Mouse (Mus musculus): Measurements from ENCODE around the gene AL732309.1. TPM values are rescaled to one million over a fixed set of nuclear protein-coding genes. Genes with fewer than 3 reads are reported as not detected.

The AL732309.1 gene
- total RNA-seq, 2 experiments from 2014 or later: 3.2 to 5.0 TPM

- no peak for ATAC-seq (replicated peaks; ENCODE audit: poor library complexity)
Measured at GRCm38 (mm10) chr2:25221331-25221772, 25.3 kb downstream of the AL732309.1 start.

GRCm38 (mm10) chr2:25218445-25218844, 28.2 kb downstream of the AL732309.1 start, which contains the start of gene Fam166a:
TSS of gene Fam166a (plus strand) at chr2:25218745.
- ATAC-seq (replicated peaks; ENCODE audit: poor library complexity): no peak

GRCm38 (mm10) chr2:25217666-25218065, 29.0 kb downstream of the AL732309.1 start:
- ATAC-seq (replicated peaks; ENCODE audit: poor library complexity): no peak

- no peak for ATAC-seq (replicated peaks; ENCODE audit: poor library complexity)
Measured at GRCm38 (mm10) chr2:25214444-25214843, 32.2 kb downstream of the AL732309.1 start, which contains the start of gene Stpg3. TSS of gene Stpg3 (minus strand) at chr2:25214637.

GRCm38 (mm10) chr2:25213266-25213865, 33.3 kb downstream of the AL732309.1 start:
- ATAC-seq (replicated peaks; ENCODE audit: poor library complexity): no peak

GRCm38 (mm10) chr2:25211121-25211670, 35.5 kb downstream of the AL732309.1 start, which contains the start of gene Nelfb:
TSS of gene Nelfb (minus strand) at chr2:25211489.
- ATAC-seq (replicated peaks; ENCODE audit: poor library complexity): peak; percentile 98

- ATAC-seq (replicated peaks; ENCODE audit: poor library complexity): peak; percentile 10; the same call in 1 of the 2 replicates
Measured at GRCm38 (mm10) chr2:25210686-25211085, 36.0 kb downstream of the AL732309.1 start.

GRCm38 (mm10) chr2:25207593-25207992, 39.1 kb downstream of the AL732309.1 start:
- no peak for ATAC-seq (replicated peaks; ENCODE audit: poor library complexity)

- peak; percentile 96 for ATAC-seq (replicated peaks; ENCODE audit: poor library complexity)
Measured at GRCm38 (mm10) chr2:25203631-25204214, 42.9 kb downstream of the AL732309.1 start.

- no peak for ATAC-seq (replicated peaks; ENCODE audit: poor library complexity)
Measured at GRCm38 (mm10) chr2:25200631-25201030, 46.0 kb downstream of the AL732309.1 start.

GRCm38 (mm10) chr2:25197946-25198345, 48.7 kb downstream of the AL732309.1 start:
- ATAC-seq (replicated peaks; ENCODE audit: poor library complexity): no peak

GRCm38 (mm10) chr2:25197191-25197590, 49.5 kb downstream of the AL732309.1 start:
- no peak for ATAC-seq (replicated peaks; ENCODE audit: poor library complexity)

- peak; percentile 61 for ATAC-seq (replicated peaks; ENCODE audit: poor library complexity)
Measured at GRCm38 (mm10) chr2:25196172-25196954, 50.3 kb downstream of the AL732309.1 start, which contains the start of gene Tor4a. TSS of gene Tor4a (minus strand) at chr2:25196886.

- peak; percentile 26 for ATAC-seq (replicated peaks; ENCODE audit: poor library complexity)
Measured at GRCm38 (mm10) chr2:25195211-25196156, 51.2 kb downstream of the AL732309.1 start.

Other genes with a start within 250 kb of the AL732309.1 start
Only the 30 nearest of the 32 such genes appear.
- 4.0 and 7.8 TPM in 2 replicates for gene Nsmf, start 192.5 kb downstream of the AL732309.1 start, total RNA-seq (2015)
- 3.7 and 5.7 TPM in 2 replicates for gene Nsmf, start 192.5 kb downstream of the AL732309.1 start, total RNA-seq (2017)
- not detected in 2 replicates for gene Entpd8, start 166.6 kb downstream of the AL732309.1 start, total RNA-seq (2015)
- gene Entpd8, start 166.6 kb downstream of the AL732309.1 start, total RNA-seq (2017): not detected in 2 replicates
- not detected in 2 replicates for gene Noxa1, start 151.7 kb downstream of the AL732309.1 start, total RNA-seq (2015)
- gene Noxa1, start 151.7 kb downstream of the AL732309.1 start, total RNA-seq (2017): not detected in 2 replicates
- 0.42 and 0.51 TPM in 2 replicates for gene Nrarp, start 66.1 kb downstream of the AL732309.1 start, total RNA-seq (2015)
- gene Nrarp, start 66.1 kb downstream of the AL732309.1 start, total RNA-seq (2017): 0.78 and 1.3 TPM in 2 replicates
- 11.4 and 12.5 TPM in 2 replicates for gene Tor4a, start 50.0 kb downstream of the AL732309.1 start, total RNA-seq (2015)
- 16.1 and 17.6 TPM in 2 replicates for gene Tor4a, start 50.0 kb downstream of the AL732309.1 start, total RNA-seq (2017)
- gene Nelfb, start 35.4 kb downstream of the AL732309.1 start, total RNA-seq (2015): 23.7 and 28.9 TPM in 2 replicates
- 35.8 and 38.7 TPM in 2 replicates for gene Nelfb, start 35.4 kb downstream of the AL732309.1 start, total RNA-seq (2017)
- 0.30 TPM in 1 of 2 replicates, not detected in the other for gene Stpg3, start 32.2 kb downstream of the AL732309.1 start, total RNA-seq (2015)
- gene Stpg3, start 32.2 kb downstream of the AL732309.1 start, total RNA-seq (2017): 0.54 TPM in 1 of 2 replicates, not detected in the other
- gene Fam166a, start 28.1 kb downstream of the AL732309.1 start, total RNA-seq (2015): not detected in 2 replicates
- not detected in 2 replicates for gene Fam166a, start 28.1 kb downstream of the AL732309.1 start, total RNA-seq (2017)
- 435 and 440 TPM in 2 replicates for gene Tubb4b, start 22.2 kb downstream of the AL732309.1 start, total RNA-seq (2015)
- gene Tubb4b, start 22.2 kb downstream of the AL732309.1 start, total RNA-seq (2017): 571 and 580 TPM in 2 replicates
- gene Slc34a3, start 12.5 kb downstream of the AL732309.1 start, total RNA-seq (2015): not detected in 2 replicates
- not detected in 2 replicates for gene Slc34a3, start 12.5 kb downstream of the AL732309.1 start, total RNA-seq (2017)
- not detected in 2 replicates for gene Rnf224, start 10.1 kb downstream of the AL732309.1 start, total RNA-seq (2015)
- 0.25 TPM in 1 of 2 replicates, not detected in the other for gene Rnf224, start 10.1 kb downstream of the AL732309.1 start, total RNA-seq (2017)
- gene Rnf208, start 4.6 kb downstream of the AL732309.1 start, total RNA-seq (2015): 0.69 TPM in 1 of 2 replicates, not detected in the other
- 0.29 TPM in 1 of 2 replicates, not detected in the other for gene Rnf208, start 4.6 kb downstream of the AL732309.1 start, total RNA-seq (2017)
- not detected in 2 replicates for gene Cysrt1, start 4.4 kb downstream of the AL732309.1 start, total RNA-seq (2015)
- gene Cysrt1, start 4.4 kb downstream of the AL732309.1 start, total RNA-seq (2017): not detected in 2 replicates
- gene Tmem203, start 8.6 kb upstream of the AL732309.1 start, total RNA-seq (2015): 11.4 and 12.8 TPM in 2 replicates
- gene Tmem203, start 8.6 kb upstream of the AL732309.1 start, total RNA-seq (2017): 9.6 and 9.8 TPM in 2 replicates
- gene Tprn, start 15.8 kb upstream of the AL732309.1 start, total RNA-seq (2015): 7.9 and 13.3 TPM in 2 replicates
- gene Tprn, start 15.8 kb upstream of the AL732309.1 start, total RNA-seq (2017): 7.6 and 9.2 TPM in 2 replicates
- gene Ssna1, start 25.6 kb upstream of the AL732309.1 start, total RNA-seq (2015): 136 and 148 TPM in 2 replicates
- gene Ssna1, start 25.6 kb upstream of the AL732309.1 start, total RNA-seq (2017): 71.3 and 92.7 TPM in 2 replicates
- 28.3 and 34.4 TPM in 2 replicates for gene Anapc2, start 25.6 kb upstream of the AL732309.1 start, total RNA-seq (2015)
- gene Anapc2, start 25.6 kb upstream of the AL732309.1 start, total RNA-seq (2017): 36.5 and 42.4 TPM in 2 replicates
- not detected in 2 replicates for gene Tmem210, start 41.3 kb upstream of the AL732309.1 start, total RNA-seq (2015)
- not detected in 2 replicates for gene Tmem210, start 41.3 kb upstream of the AL732309.1 start, total RNA-seq (2017)
- not detected in 2 replicates for gene Lrrc26, start 43.1 kb upstream of the AL732309.1 start, total RNA-seq (2015)
- not detected in 2 replicates for gene Lrrc26, start 43.1 kb upstream of the AL732309.1 start, total RNA-seq (2017)
- gene Grin1, start 72.3 kb upstream of the AL732309.1 start, total RNA-seq (2015): not detected in 2 replicates
- not detected in 2 replicates for gene Grin1, start 72.3 kb upstream of the AL732309.1 start, total RNA-seq (2017)
- gene Man1b1, start 85.5 kb upstream of the AL732309.1 start, total RNA-seq (2015): 19.1 and 23.4 TPM in 2 replicates
- gene Man1b1, start 85.5 kb upstream of the AL732309.1 start, total RNA-seq (2017): 42.5 and 52.1 TPM in 2 replicates
- gene Dpp7, start 109.5 kb upstream of the AL732309.1 start, total RNA-seq (2015): 15.8 and 16.3 TPM in 2 replicates
- 19.1 and 32.9 TPM in 2 replicates for gene Dpp7, start 109.5 kb upstream of the AL732309.1 start, total RNA-seq (2017)
- gene Uap1l1, start 118.8 kb upstream of the AL732309.1 start, total RNA-seq (2015): 42.2 and 60.4 TPM in 2 replicates
- gene Uap1l1, start 118.8 kb upstream of the AL732309.1 start, total RNA-seq (2017): 13.6 and 14.5 TPM in 2 replicates
- 6.0 and 10.8 TPM in 2 replicates for gene Sapcd2, start 125.5 kb upstream of the AL732309.1 start, total RNA-seq (2015)
- gene Sapcd2, start 125.5 kb upstream of the AL732309.1 start, total RNA-seq (2017): 5.8 and 6.7 TPM in 2 replicates
- gene Entpd2, start 149.0 kb upstream of the AL732309.1 start, total RNA-seq (2015): not detected in 2 replicates
- not detected in 2 replicates for gene Entpd2, start 149.0 kb upstream of the AL732309.1 start, total RNA-seq (2017)
- gene Npdc1, start 152.5 kb upstream of the AL732309.1 start, total RNA-seq (2015): 1.5 TPM in 1 of 2 replicates, not detected in the other
- gene Npdc1, start 152.5 kb upstream of the AL732309.1 start, total RNA-seq (2017): 0.27 TPM in 1 of 2 replicates, not detected in the other
- gene Fut7, start 176.4 kb upstream of the AL732309.1 start, total RNA-seq (2015): 11.1 and 12.5 TPM in 2 replicates
- 21.4 and 24.2 TPM in 2 replicates for gene Fut7, start 176.4 kb upstream of the AL732309.1 start, total RNA-seq (2017)
- gene Abca2, start 181.8 kb upstream of the AL732309.1 start, total RNA-seq (2015): 66.7 and 70.5 TPM in 2 replicates
- 26.9 and 29.5 TPM in 2 replicates for gene Abca2, start 181.8 kb upstream of the AL732309.1 start, total RNA-seq (2017)
- gene Clic3, start 210.0 kb upstream of the AL732309.1 start, total RNA-seq (2015): not detected in 2 replicates
- 0.27 TPM in 1 of 2 replicates, not detected in the other for gene Clic3, start 210.0 kb upstream of the AL732309.1 start, total RNA-seq (2017)
- 32.8 and 40.9 TPM in 2 replicates for gene Paxx, start 214.2 kb upstream of the AL732309.1 start, total RNA-seq (2015)
- 15.3 and 21.3 TPM in 2 replicates for gene Paxx, start 214.2 kb upstream of the AL732309.1 start, total RNA-seq (2017)

All from megakaryocyte progenitor cell, adult 5-6 weeks (primary cell).